Mouse (Mus musculus) spleen, postnatal 10 days (tissue): ENCODE data around the gene Pus7l.
A peak's percentile ranks its signal among the peaks of the same experiment; 100 is the strongest.

ENCODE experiments used
- DNase-seq, 2 experiments: peaks; one replicate each; pipeline ENCODE4 v3.0.0; 2021 to 2022; ENCODE audit warnings: low spot score in 2 of 2

Gene Pus7l

GRCm38 (mm10) chr15:94478706-94479105 is 64.6 kb downstream of the Pus7l start:
- peak; percentile 12 to 35 for DNase-seq

GRCm38 (mm10) chr15:94477287-94477686 is 66.1 kb downstream of the Pus7l start:
- DNase-seq, result no peak

- no peak for DNase-seq
These were observed 67.4 kb downstream of the Pus7l start for GRCm38 (mm10) chr15:94475975-94476374.
